In the genomic region with DNA sequence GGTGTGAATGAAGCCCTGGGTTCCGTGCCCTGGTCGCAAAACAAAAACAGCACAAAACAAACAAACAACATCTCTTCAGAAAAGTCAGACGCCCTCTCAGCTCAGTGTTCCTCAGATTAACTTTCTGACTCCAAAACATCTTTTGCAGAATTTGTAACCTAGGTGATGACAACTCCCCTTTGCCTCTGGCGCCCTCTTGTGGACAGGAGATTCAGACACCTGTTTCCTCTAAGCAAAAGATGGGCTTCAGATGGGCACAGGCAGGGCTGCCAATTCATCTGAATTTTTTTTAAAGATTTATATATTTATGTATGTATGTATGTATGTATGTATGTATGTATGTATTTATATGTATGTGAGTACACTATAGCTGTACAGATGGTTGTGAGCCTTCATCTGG, we compare ENCODE assay signal across 9 mouse cellular contexts. TPM values are rescaled to one million over a fixed set of nuclear protein-coding genes. Genes with fewer than 3 reads are reported as not detected.
DNase-seq lines count a peak whose midpoint lies in the region; ATAC-seq and TF ChIP-seq lines count a peak whose summit lies in the region.
"Had no signal": no experiment of that assay in that cellular context is flagged by ENCODE, and none has a peak within 500 bp of the region (broad histone marks: within the 10 kb centered on the region; RNA-seq: fewer than 3 reads in every experiment).

No protein-coding gene starts in this region.

- peak; percentile 68 for TF ChIP-seq CTCF in bone marrow, adult 2 months (IDR thresholded peaks at IDR 0.05; ENCODE audit: control insufficient read depth, insufficient read depth, low read length)
- TF ChIP-seq CTCF in embryonic fibroblast, embryonic 13.5 days (IDR thresholded peaks at IDR 0.05; ENCODE audit: borderline replicate concordance, insufficient read depth, low read length) = peak; percentile 51; the same call in 1 of the 2 replicates

- H3K4me3 ChIP-seq in neural tube, embryonic 15.5 days (replicated peaks) = no peak overlapping the region
- H3K4me3 ChIP-seq in bone marrow, adult 2 months (replicated peaks; ENCODE audit: control insufficient read depth, low read depth, low read length) = no peak overlapping the region
- no peak overlapping the region for H3K4me3 ChIP-seq in embryonic fibroblast, embryonic 13.5 days (ENCODE audit: insufficient read depth, low read length)
- H3K4me3 ChIP-seq: heart, embryonic 15.5 days had no signal

- ATAC-seq in neural tube, embryonic 15.5 days (ENCODE audit: low FRiP score) = no peak
- no peak for ATAC-seq in megakaryocyte-erythroid progenitor cell, adult 5-6 weeks (replicated peaks; ENCODE audit: low FRiP score, low TSS enrichment, poor library complexity, severe bottlenecking)

- no peaks in the 10 kb centered on the region for H3K27me3 ChIP-seq in neural tube, embryonic 15.5 days (replicated peaks)
- H3K27me3 ChIP-seq: heart, embryonic 15.5 days had no signal

- DNase-seq in neural tube, embryonic 10.5 days (ENCODE audit: extremely low spot score, low spot score) = peak; percentile 81
- peak; percentile 88 to 90 for DNase-seq in kidney, postnatal 4 days
- DNase-seq in lung, postnatal 14 days = peak; percentile 91
- peak; percentile 75 to 90 for DNase-seq in spleen, postnatal 10 days (ENCODE audit: low spot score in 2 of 2)

- H3K36me3 ChIP-seq in neural tube, embryonic 15.5 days = peaks cover 53% of the 10 kb centered on the region

- no peaks in the 10 kb centered on the region for H3K4me1 ChIP-seq in neural tube, embryonic 15.5 days
- H3K4me1 ChIP-seq in bone marrow, adult 2 months (ENCODE audit: control insufficient read depth, insufficient read depth, low read length) = no peaks in the 10 kb centered on the region
- H3K4me1 ChIP-seq in embryonic fibroblast, embryonic 13.5 days (ENCODE audit: control insufficient read depth, insufficient read depth, low read length) = peaks cover 8% of the 10 kb centered on the region

- 41% methylated on average over 4 of the region's 4 CpGs for WGBS in neural tube, embryonic 15.5 days
- WGBS in bone marrow, adult 2 months = 48% methylated on average over 4 of the region's 4 CpGs

- H3K27ac ChIP-seq in neural tube, embryonic 15.5 days (replicated peaks) = no peak overlapping the region
- H3K27ac ChIP-seq in bone marrow, adult 2 months (ENCODE audit: control insufficient read depth, insufficient read depth, low read depth, low read length, poor library complexity) = no peak overlapping the region
- no peak overlapping the region for H3K27ac ChIP-seq in embryonic fibroblast, embryonic 13.5 days (ENCODE audit: insufficient read depth, low read length)
- H3K27ac ChIP-seq: heart, embryonic 15.5 days had no signal

- no peak overlapping the region for H3K4me2 ChIP-seq in neural tube, embryonic 15.5 days
- H3K4me2 ChIP-seq: heart, embryonic 15.5 days had no signal

- no peak for TF ChIP-seq POLR2A in bone marrow, adult 2 months (IDR thresholded peaks at IDR 0.05; ENCODE audit: borderline replicate concordance, control insufficient read depth, low read depth, low read length)
- no peak for TF ChIP-seq POLR2A in embryonic fibroblast, embryonic 13.5 days (IDR thresholded peaks at IDR 0.05; ENCODE audit: low read depth, low read length)

- no peak overlapping the region for H3K9ac ChIP-seq in neural tube, embryonic 15.5 days (replicated peaks)
- H3K9ac ChIP-seq: heart, embryonic 15.5 days had no signal

- no peaks in the 10 kb centered on the region for H3K9me3 ChIP-seq in neural tube, embryonic 15.5 days (replicated peaks)
- H3K9me3 ChIP-seq: heart, embryonic 15.5 days had no signal

RNA-seq across cellular contexts. Expression of a gene that starts 40.0 kb away (rescaled TPM):
- 45.7 and 49.5 TPM in 2 replicates for polyA plus RNA-seq in neural tube, embryonic 15.5 days (2015; fragmentation: Nextera tagmentation; extraction: Ambion mirVana)
- polyA plus RNA-seq in bone marrow, adult 2 months (2011; ENCODE audit: insufficient read depth, insufficient read length, low replicate concordance, missing spikeins) = 36.0 and 75.0 TPM in 2 replicates
- polyA plus RNA-seq in embryonic fibroblast, embryonic 13.5 days (2011; ENCODE audit: insufficient read length, low read depth, missing spikeins) = 83.4 and 92.1 TPM in 2 replicates
- total RNA-seq in megakaryocyte-erythroid progenitor cell, adult 5-6 weeks (2014; fragmentation: Nextera tagmentation) = 58.7 and 61.5 TPM in 2 replicates
- 24.2 and 25.3 TPM in 2 replicates for total RNA-seq in megakaryocyte-erythroid progenitor cell, adult 5-6 weeks (2017)
